7 mouse cellular contexts compared by ENCODE assay signal in the genomic region with DNA sequence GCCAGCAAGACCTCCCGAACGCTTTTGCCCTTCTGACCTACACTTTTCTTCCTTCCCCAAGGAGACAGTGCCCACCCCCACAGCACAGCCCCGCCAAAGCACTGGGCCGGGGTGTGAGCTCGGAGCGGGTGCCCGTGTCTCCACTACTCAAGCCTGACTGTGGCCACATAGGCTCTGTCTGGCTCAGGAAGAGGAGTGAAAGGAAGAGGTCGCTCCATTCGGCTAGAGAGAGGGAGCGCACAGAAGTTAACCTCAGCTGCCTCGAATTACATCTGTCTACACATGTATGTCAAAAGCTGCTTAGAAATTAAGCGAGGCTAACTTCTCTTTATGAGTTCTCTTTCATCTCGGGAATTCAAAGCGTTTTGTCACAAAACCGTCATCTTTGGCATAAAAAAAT.
DNase-seq lines count a peak whose midpoint lies in the region; ATAC-seq and TF ChIP-seq lines count a peak whose summit lies in the region.

No protein-coding gene starts in this region.

- 1% methylated on average over 15 of the region's 15 CpGs for WGBS in forebrain, embryonic 16.5 days
- WGBS in hindbrain, embryonic 13.5 days: under 1% methylated on average over 15 of the region's 15 CpGs
- WGBS in lung, adult 2 months: 5% methylated on average over 15 of the region's 15 CpGs
- under 1% methylated on average over 15 of the region's 15 CpGs for WGBS in neural tube, embryonic 15.5 days

- peak overlapping the region; percentile 94 for H3K9ac ChIP-seq in ES-Bruce4 (ENCODE audit: low read depth, poor library complexity, severe bottlenecking)
- no peak overlapping the region for H3K9ac ChIP-seq in forebrain, embryonic 16.5 days (replicated peaks; ENCODE audit: low read depth, low read length)
- H3K9ac ChIP-seq in hindbrain, embryonic 13.5 days: no peak overlapping the region
- 0 out of 2 replicates have a peak overlapping the region, but pooled peaks have one; percentile 2 for H3K9ac ChIP-seq in neural tube, embryonic 15.5 days (replicated peaks)

- H3K4me2 ChIP-seq in forebrain, embryonic 16.5 days (ENCODE audit: low read length): peak overlapping the region; percentile 60
- H3K4me2 ChIP-seq in hindbrain, embryonic 13.5 days: peak overlapping the region; percentile 51
- H3K4me2 ChIP-seq in neural tube, embryonic 15.5 days: peak overlapping the region; percentile 58

- peak; percentile 5 for DNase-seq in adrenal gland, adult 8-10 months
- DNase-seq in lung, adult 2 months: peak; percentile 20
- DNase-seq in urinary bladder, adult 18-20 months (ENCODE audit: low spot score in 2 of 2): no peak

- 0 out of 2 replicates have a peak, but pooled peaks have one; percentile 47 for ATAC-seq in forebrain, embryonic 16.5 days
- ATAC-seq in hindbrain, embryonic 13.5 days (ENCODE audit: low FRiP score): 0 out of 2 replicates have a peak, but pooled peaks have one; percentile 65
- peak; percentile 55; the same call in 1 of the 2 replicates for ATAC-seq in neural tube, embryonic 15.5 days (ENCODE audit: low FRiP score)

- peak overlapping the region; percentile 99 for H3K27ac ChIP-seq in ES-Bruce4 (ENCODE audit: insufficient read depth, low read length)
- H3K27ac ChIP-seq in forebrain, embryonic 16.5 days (ENCODE audit: low read length): no peak overlapping the region
- no peak overlapping the region for H3K27ac ChIP-seq in hindbrain, embryonic 13.5 days
- no peak overlapping the region for H3K27ac ChIP-seq in neural tube, embryonic 15.5 days (replicated peaks)

- H3K4me1 ChIP-seq in ES-Bruce4 (ENCODE audit: control insufficient read depth, insufficient read depth, low read length): peaks cover 3% of the 10 kb centered on the region
- peaks cover 14% of the 10 kb centered on the region for H3K4me1 ChIP-seq in forebrain, embryonic 16.5 days (replicated peaks; ENCODE audit: control insufficient read depth, insufficient read depth, low read length)
- H3K4me1 ChIP-seq in hindbrain, embryonic 13.5 days (replicated peaks): peaks cover 14% of the 10 kb centered on the region
- peaks cover 4% of the 10 kb centered on the region; the same call in 1 of the 2 replicates for H3K4me1 ChIP-seq in lung, adult 2 months (ENCODE audit: control insufficient read depth, insufficient read depth, low read length)
- H3K4me1 ChIP-seq in neural tube, embryonic 15.5 days: peaks cover 14% of the 10 kb centered on the region

- H3K27me3 ChIP-seq in ES-Bruce4 (ENCODE audit: control insufficient read depth, insufficient read depth, low read length, poor library complexity, severe bottlenecking): no peaks in the 10 kb centered on the region
- no peaks in the 10 kb centered on the region for H3K27me3 ChIP-seq in forebrain, embryonic 16.5 days (replicated peaks; ENCODE audit: control insufficient read depth, insufficient read depth, low read length)
- H3K27me3 ChIP-seq in hindbrain, embryonic 13.5 days: peaks cover 13% of the 10 kb centered on the region
- H3K27me3 ChIP-seq in neural tube, embryonic 15.5 days (replicated peaks): 0 out of 2 replicates have a peak, but pooled peaks cover 5% of the 10 kb centered on the region

- no peak for TF ChIP-seq EP300 in ES-Bruce4 (IDR thresholded peaks at IDR 0.05; ENCODE audit: insufficient read depth, low read depth, low read length)

- no peak for TF ChIP-seq POLR2A in ES-Bruce4 (IDR thresholded peaks at IDR 0.05; ENCODE audit: insufficient read depth, low read length)
- TF ChIP-seq POLR2A in lung, adult 2 months (IDR thresholded peaks at IDR 0.05; ENCODE audit: borderline replicate concordance, extremely low read depth, low read depth, low read length): no peak

- H3K4me3 ChIP-seq in ES-Bruce4 (ENCODE audit: low read depth, low read length): peak overlapping the region; percentile 14
- peak overlapping the region; percentile 30 for H3K4me3 ChIP-seq in forebrain, embryonic 16.5 days (replicated peaks; ENCODE audit: low read length)
- H3K4me3 ChIP-seq in hindbrain, embryonic 13.5 days: peak overlapping the region; percentile 24
- peak overlapping the region; percentile 12 for H3K4me3 ChIP-seq in lung, adult 2 months (replicated peaks; ENCODE audit: extremely low read depth, low read depth, low read length)
- peak overlapping the region; percentile 27 for H3K4me3 ChIP-seq in neural tube, embryonic 15.5 days (replicated peaks)

- H3K9me3 ChIP-seq in ES-Bruce4 (replicated peaks; ENCODE audit: control insufficient read depth, insufficient read depth, low read length, poor library complexity, severe bottlenecking): no peaks in the 10 kb centered on the region
- no peaks in the 10 kb centered on the region for H3K9me3 ChIP-seq in forebrain, embryonic 16.5 days (ENCODE audit: control insufficient read depth, low read length)
- H3K9me3 ChIP-seq in hindbrain, embryonic 13.5 days: no peaks in the 10 kb centered on the region
- H3K9me3 ChIP-seq in neural tube, embryonic 15.5 days (replicated peaks): no peaks in the 10 kb centered on the region

- no peaks in the 10 kb centered on the region for H3K36me3 ChIP-seq in ES-Bruce4 (ENCODE audit: control insufficient read depth, insufficient read depth, low read length, poor library complexity, severe bottlenecking)
- H3K36me3 ChIP-seq in forebrain, embryonic 16.5 days (ENCODE audit: control insufficient read depth, insufficient read depth): no peaks in the 10 kb centered on the region
- H3K36me3 ChIP-seq in hindbrain, embryonic 13.5 days: no peaks in the 10 kb centered on the region
- no peaks in the 10 kb centered on the region for H3K36me3 ChIP-seq in neural tube, embryonic 15.5 days

- TF ChIP-seq CTCF in ES-Bruce4 (IDR thresholded peaks at IDR 0.05; ENCODE audit: low read depth, low read length): no peak
- no peak for TF ChIP-seq CTCF in lung, adult 2 months (IDR thresholded peaks at IDR 0.05; ENCODE audit: insufficient read depth, low read length)

Comparison
In these comparisons a context has a peak if more than half of its experiments do, and no peak if none do; other contexts are left out.
1. H3K9ac ChIP-seq: peak in ES-Bruce4 (single experiment) and neural tube, embryonic 15.5 days (single experiment); none in forebrain, embryonic 16.5 days (single experiment) and hindbrain, embryonic 13.5 days (single experiment).
2. DNase-seq: peak in adrenal gland, adult 8-10 months (single experiment) and lung, adult 2 months (single experiment); none in urinary bladder, adult 18-20 months (0 of 2).
3. Peak in every context shown above with its lines, with median percentiles within 50 percentile points of each other: H3K4me3 ChIP-seq, ATAC-seq and H3K4me2 ChIP-seq.